Mouse (Mus musculus): Measurements from ENCODE around the gene Cox19.

- TF ChIP-seq GATA1 (IDR thresholded peaks at IDR 0.05; ENCODE audit: low read length) (no peak), TAL1 (IDR thresholded peaks at IDR 0.05; ENCODE audit: low read length) (no peak)
Observed at GRCm38 (mm10) chr5:139394399-139394798, 43.2 kb upstream of the Cox19 start.
